In the genomic region with DNA sequence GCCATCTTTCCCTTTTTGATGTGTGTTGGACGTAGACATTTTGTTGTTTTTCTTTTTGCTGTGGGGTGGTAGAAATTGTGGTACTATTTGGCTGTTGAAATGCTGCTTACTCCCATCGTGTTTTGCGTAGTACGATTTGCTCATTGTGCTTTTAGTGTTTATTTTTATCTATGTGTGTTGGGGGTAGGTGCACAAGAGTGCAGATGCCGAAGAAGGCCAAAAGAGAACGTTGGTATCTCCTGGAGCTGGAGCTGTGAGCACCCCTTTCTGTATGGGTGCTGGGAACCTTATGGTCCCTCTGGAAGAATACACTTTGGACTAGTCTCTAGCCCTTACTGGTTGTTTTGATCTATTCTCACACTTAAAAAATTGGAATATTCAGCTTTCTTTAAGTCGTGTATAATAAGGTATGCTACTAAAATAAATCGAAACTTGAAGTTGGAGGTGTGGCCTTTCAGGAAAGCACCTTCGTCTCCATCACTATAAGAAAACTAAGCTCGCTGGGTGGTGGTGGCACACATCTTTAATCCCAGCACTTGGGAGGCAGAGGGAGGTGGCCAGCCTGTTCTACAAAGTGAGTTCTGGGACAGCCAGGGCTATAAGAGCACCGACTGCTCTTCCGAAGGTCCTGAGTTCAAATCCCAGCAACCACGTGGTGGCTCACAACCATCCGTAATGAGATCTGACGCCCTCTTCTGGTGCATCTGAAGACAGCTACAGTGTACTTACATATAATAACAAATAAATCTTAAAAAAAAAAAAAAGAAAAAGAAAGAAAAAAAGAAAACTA, we compare ENCODE assay signal across 8 mouse cellular contexts. TPM values are rescaled to one million over a fixed set of nuclear protein-coding genes. Genes with fewer than 3 reads are reported as not detected.
DNase-seq lines count a peak whose midpoint lies in the region; ATAC-seq and TF ChIP-seq lines count a peak whose summit lies in the region.

No protein-coding gene starts in this region.

- peak overlapping the region; percentile 79 for H3K4me3 ChIP-seq in lung, postnatal 0 days (ENCODE audit: low read depth, low read length)
- peak overlapping the region; percentile 74 for H3K4me3 ChIP-seq in forebrain, embryonic 12.5 days (replicated peaks)
- H3K4me3 ChIP-seq in limb, embryonic 13.5 days = peak overlapping the region; percentile 87
- peak overlapping the region; percentile 84 for H3K4me3 ChIP-seq in stomach, embryonic 14.5 days (ENCODE audit: low read depth, low read length)

- no peaks in the 10 kb centered on the region for H3K9me3 ChIP-seq in lung, postnatal 0 days (ENCODE audit: low read length)
- no peaks in the 10 kb centered on the region for H3K9me3 ChIP-seq in forebrain, embryonic 12.5 days
- H3K9me3 ChIP-seq in limb, embryonic 13.5 days = no peaks in the 10 kb centered on the region
- H3K9me3 ChIP-seq in stomach, embryonic 14.5 days (ENCODE audit: control insufficient read depth, low read depth, low read length) = no peaks in the 10 kb centered on the region

- H3K9ac ChIP-seq in lung, postnatal 0 days (replicated peaks; ENCODE audit: low read depth) = no peak overlapping the region
- no peak overlapping the region for H3K9ac ChIP-seq in forebrain, embryonic 12.5 days
- H3K9ac ChIP-seq in limb, embryonic 13.5 days = peak overlapping the region; percentile 75; the same call in 1 of the 2 replicates
- H3K9ac ChIP-seq in stomach, embryonic 14.5 days (replicated peaks; ENCODE audit: low read depth, low read length) = peak overlapping the region; percentile 68; the same call in 1 of the 2 replicates

- no peak for TF ChIP-seq CTCF in lung, postnatal 0 days (IDR thresholded peaks at IDR 0.05)

- peak overlapping the region; percentile 60 for H3K4me2 ChIP-seq in lung, postnatal 0 days (replicated peaks; ENCODE audit: low read depth, low read length)
- peak overlapping the region; percentile 60 for H3K4me2 ChIP-seq in forebrain, embryonic 12.5 days
- peak overlapping the region; percentile 75 for H3K4me2 ChIP-seq in limb, embryonic 13.5 days (replicated peaks)
- peak overlapping the region; percentile 63 for H3K4me2 ChIP-seq in stomach, embryonic 14.5 days (replicated peaks; ENCODE audit: low read depth, low read length)

- H3K27me3 ChIP-seq in lung, postnatal 0 days (replicated peaks; ENCODE audit: insufficient read depth, low read length) = no peaks in the 10 kb centered on the region
- no peaks in the 10 kb centered on the region for H3K27me3 ChIP-seq in forebrain, embryonic 12.5 days
- no peaks in the 10 kb centered on the region for H3K27me3 ChIP-seq in limb, embryonic 13.5 days
- no peaks in the 10 kb centered on the region for H3K27me3 ChIP-seq in stomach, embryonic 14.5 days (ENCODE audit: control insufficient read depth, insufficient read depth, low read length)

- no peak for DNase-seq in lung, postnatal 0 days (ENCODE audit: low spot score)
- DNase-seq in lung, postnatal 25 days (ENCODE audit: low spot score) = no peak
- no peak for DNase-seq in thymus, postnatal 4 days
- no peak for DNase-seq in cerebellum, adult 9-11 months

- 70% methylated on average over 15 of the region's 15 CpGs for WGBS in lung, postnatal 0 days
- 82% methylated on average over 15 of the region's 15 CpGs for WGBS in forebrain, embryonic 12.5 days
- 82% methylated on average over 15 of the region's 15 CpGs for WGBS in limb, embryonic 13.5 days
- 73% methylated on average over 15 of the region's 15 CpGs for WGBS in stomach, embryonic 14.5 days

- H3K36me3 ChIP-seq in lung, postnatal 0 days (ENCODE audit: insufficient read depth, low read length) = no peaks in the 10 kb centered on the region
- H3K36me3 ChIP-seq in forebrain, embryonic 12.5 days (replicated peaks) = no peaks in the 10 kb centered on the region; the same call in 1 of the 2 replicates
- no peaks in the 10 kb centered on the region for H3K36me3 ChIP-seq in limb, embryonic 13.5 days
- H3K36me3 ChIP-seq in stomach, embryonic 14.5 days (ENCODE audit: control insufficient read depth, insufficient read depth, low read length) = no peaks in the 10 kb centered on the region

- H3K4me1 ChIP-seq in lung, postnatal 0 days (ENCODE audit: insufficient read depth, low read depth, low read length) = no peaks in the 10 kb centered on the region
- peaks cover 8% of the 10 kb centered on the region for H3K4me1 ChIP-seq in forebrain, embryonic 12.5 days
- H3K4me1 ChIP-seq in limb, embryonic 13.5 days = peaks cover 7% of the 10 kb centered on the region; the same call in 1 of the 2 replicates
- H3K4me1 ChIP-seq in stomach, embryonic 14.5 days (ENCODE audit: control insufficient read depth, insufficient read depth, low read length) = 0 out of 2 replicates have a peak, but pooled peaks cover 6% of the 10 kb centered on the region

- H3K27ac ChIP-seq in lung, postnatal 0 days (ENCODE audit: low read length) = peak overlapping the region; percentile 98
- H3K27ac ChIP-seq in forebrain, embryonic 12.5 days = 0 out of 2 replicates have a peak overlapping the region, but pooled peaks have one; percentile 95
- H3K27ac ChIP-seq in limb, embryonic 13.5 days = peak overlapping the region; percentile 94
- peak overlapping the region; percentile 96; the same call in 1 of the 2 replicates for H3K27ac ChIP-seq in stomach, embryonic 14.5 days (ENCODE audit: low read length)

- no peak for TF ChIP-seq EP300 in lung, postnatal 0 days (IDR thresholded peaks at IDR 0.05)

- ATAC-seq in lung, postnatal 0 days = no peak
- ATAC-seq in forebrain, embryonic 12.5 days (ENCODE audit: low FRiP score) = no peak
- ATAC-seq in limb, embryonic 13.5 days (ENCODE audit: low FRiP score, low read depth) = no peak
- no peak for ATAC-seq in stomach, embryonic 14.5 days (ENCODE audit: insufficient number of reproducible peaks, insufficient read depth, low FRiP score, low read depth)
- no peak for ATAC-seq in megakaryocyte progenitor cell, adult 5-6 weeks (replicated peaks; ENCODE audit: poor library complexity)

RNA-seq across cellular contexts. Expression of gene Slc25a38, which starts 1.2 kb away (rescaled TPM):
- 20.0 and 20.9 TPM in 2 replicates for polyA plus RNA-seq in lung, postnatal 0 days (2015; fragmentation: Nextera tagmentation; extraction: Ambion mirVana)
- polyA plus RNA-seq in forebrain, embryonic 12.5 days (2016; fragmentation: Nextera tagmentation; extraction: Ambion mirVana) = 28.6 and 32.7 TPM in 2 replicates
- polyA plus RNA-seq in limb, embryonic 13.5 days (2015; fragmentation: Nextera tagmentation; extraction: Ambion mirVana) = 34.0 and 37.3 TPM in 2 replicates
- 25.9 and 31.0 TPM in 2 replicates for polyA plus RNA-seq in stomach, embryonic 14.5 days (2014; fragmentation: Nextera tagmentation; extraction: Ambion mirVana)
- total RNA-seq in megakaryocyte progenitor cell, adult 5-6 weeks (2015) = 15.8 and 17.1 TPM in 2 replicates
- 16.9 and 19.7 TPM in 2 replicates for total RNA-seq in megakaryocyte progenitor cell, adult 5-6 weeks (2017)

RNA-seq across cellular contexts. Expression of gene Rpsa, which starts 16.1 kb away (rescaled TPM):
- 616 and 675 TPM in 2 replicates for polyA plus RNA-seq in lung, postnatal 0 days (2015; fragmentation: Nextera tagmentation; extraction: Ambion mirVana)
- 997 and 1,048 TPM in 2 replicates for polyA plus RNA-seq in forebrain, embryonic 12.5 days (2016; fragmentation: Nextera tagmentation; extraction: Ambion mirVana)
- polyA plus RNA-seq in limb, embryonic 13.5 days (2015; fragmentation: Nextera tagmentation; extraction: Ambion mirVana) = 1,301 and 1,325 TPM in 2 replicates
- polyA plus RNA-seq in stomach, embryonic 14.5 days (2014; fragmentation: Nextera tagmentation; extraction: Ambion mirVana) = 1,874 and 2,010 TPM in 2 replicates
- 3,721 and 3,879 TPM in 2 replicates for total RNA-seq in megakaryocyte progenitor cell, adult 5-6 weeks (2015)
- 5,290 and 6,669 TPM in 2 replicates for total RNA-seq in megakaryocyte progenitor cell, adult 5-6 weeks (2017)

RNA-seq across cellular contexts. Expression of gene Ccr8, which starts 19.4 kb away (rescaled TPM):
- polyA plus RNA-seq in lung, postnatal 0 days (2015; fragmentation: Nextera tagmentation; extraction: Ambion mirVana) = 0.23 TPM in 2 replicates
- polyA plus RNA-seq in forebrain, embryonic 12.5 days (2016; fragmentation: Nextera tagmentation; extraction: Ambion mirVana) = not detected in 2 replicates
- polyA plus RNA-seq in limb, embryonic 13.5 days (2015; fragmentation: Nextera tagmentation; extraction: Ambion mirVana) = 0.76 and 0.97 TPM in 2 replicates
- 0.22 and 0.27 TPM in 2 replicates for polyA plus RNA-seq in stomach, embryonic 14.5 days (2014; fragmentation: Nextera tagmentation; extraction: Ambion mirVana)
- total RNA-seq in megakaryocyte progenitor cell, adult 5-6 weeks (2015) = not detected in 2 replicates
- total RNA-seq in megakaryocyte progenitor cell, adult 5-6 weeks (2017) = not detected in 2 replicates

RNA-seq across cellular contexts. Expression of gene Mobp, which starts 38.2 kb away (rescaled TPM):
- polyA plus RNA-seq in lung, postnatal 0 days (2015; fragmentation: Nextera tagmentation; extraction: Ambion mirVana) = not detected in 2 replicates
- polyA plus RNA-seq in forebrain, embryonic 12.5 days (2016; fragmentation: Nextera tagmentation; extraction: Ambion mirVana) = 1.3 and 1.7 TPM in 2 replicates
- not detected in 2 replicates for polyA plus RNA-seq in limb, embryonic 13.5 days (2015; fragmentation: Nextera tagmentation; extraction: Ambion mirVana)
- not detected in 2 replicates for polyA plus RNA-seq in stomach, embryonic 14.5 days (2014; fragmentation: Nextera tagmentation; extraction: Ambion mirVana)
- total RNA-seq in megakaryocyte progenitor cell, adult 5-6 weeks (2015) = not detected in 2 replicates
- not detected in 2 replicates for total RNA-seq in megakaryocyte progenitor cell, adult 5-6 weeks (2017)

RNA-seq across cellular contexts. Expression of gene Cx3cr1, which starts 41.7 kb away (rescaled TPM):
- 8.0 and 9.3 TPM in 2 replicates for polyA plus RNA-seq in lung, postnatal 0 days (2015; fragmentation: Nextera tagmentation; extraction: Ambion mirVana)
- polyA plus RNA-seq in forebrain, embryonic 12.5 days (2016; fragmentation: Nextera tagmentation; extraction: Ambion mirVana) = 5.1 TPM in 2 replicates
- 10.2 and 11.0 TPM in 2 replicates for polyA plus RNA-seq in limb, embryonic 13.5 days (2015; fragmentation: Nextera tagmentation; extraction: Ambion mirVana)
- polyA plus RNA-seq in stomach, embryonic 14.5 days (2014; fragmentation: Nextera tagmentation; extraction: Ambion mirVana) = 12.9 and 13.7 TPM in 2 replicates
- 10.6 and 11.9 TPM in 2 replicates for total RNA-seq in megakaryocyte progenitor cell, adult 5-6 weeks (2015)
- 10.8 and 13.9 TPM in 2 replicates for total RNA-seq in megakaryocyte progenitor cell, adult 5-6 weeks (2017)

Comparison
In these comparisons a context has a peak if more than half of its experiments do, and no peak if none do; other contexts are left out.
1. H3K9ac ChIP-seq: peak in limb, embryonic 13.5 days (single experiment) and stomach, embryonic 14.5 days (single experiment); none in lung, postnatal 0 days (single experiment) and forebrain, embryonic 12.5 days (single experiment).
2. Peak in every context shown above with its lines, with median percentiles within 50 percentile points of each other: H3K27ac ChIP-seq, H3K4me2 ChIP-seq and H3K4me3 ChIP-seq.